Mouse (Mus musculus): Measurements from ENCODE around the gene Adgrl1. TPM values are rescaled to one million over a fixed set of nuclear protein-coding genes. Genes with fewer than 3 reads are reported as not detected.
"Not testable (repeated sequence)": the region's sequence is repeated elsewhere in the genome, so short reads cannot be mapped to it uniquely, and the experiment has no call there.

The Adgrl1 gene
- polyA plus RNA-seq, 1 experiment from 2014 or later: 29.1 TPM

DNA sequence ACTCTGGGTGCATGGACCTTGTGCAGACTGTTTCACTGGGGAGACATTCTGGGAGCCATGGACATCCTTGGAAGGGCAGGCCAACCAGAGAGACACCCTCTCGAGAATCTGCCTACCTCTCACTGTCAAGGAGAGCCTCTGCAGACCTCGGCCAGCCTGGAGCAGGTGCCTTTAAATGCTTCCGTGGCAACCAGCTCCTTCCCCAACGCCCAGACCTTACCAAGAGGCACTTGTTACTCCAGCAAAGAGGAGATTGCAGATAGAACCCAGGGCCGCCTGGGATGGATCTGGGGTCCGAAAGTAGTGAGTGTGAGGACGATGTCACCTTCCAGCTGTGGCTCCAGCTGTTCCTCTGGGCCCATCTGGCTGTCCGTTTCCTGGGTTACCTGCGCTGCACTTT, 78.3 kb downstream of the Adgrl1 start:
- Histone ChIP-seq H3K36me3 (ENCODE audit: insufficient read depth) (peaks cover 45% of the 10 kb centered on the region), H3K4me1 (ENCODE audit: insufficient read depth) (peaks cover 9% of the 10 kb centered on the region; the same call in 1 of the 2 replicates), H3K4me3 (ENCODE audit: low read depth, low read length) (no peak overlapping the region), H3K4me2 (no peak overlapping the region), H3K27ac (ENCODE audit: low read depth) (no peak overlapping the region), H3K9ac (peak overlapping the region; percentile 23; the same call in 1 of the 2 replicates), H3K27me3 (ENCODE audit: insufficient read depth, low read length) (no peaks in the 10 kb centered on the region), H3K9me3 (ENCODE audit: low read depth, low read length) (no peaks in the 10 kb centered on the region)
- WGBS: 69% methylated on average over 9 of the region's 9 CpGs
- TF ChIP-seq CTCF (IDR thresholded peaks at IDR 0.05; ENCODE audit: low read depth): no peak
- DNase-seq: no peak
- no peak for ATAC-seq (ENCODE audit: insufficient read depth)

DNA sequence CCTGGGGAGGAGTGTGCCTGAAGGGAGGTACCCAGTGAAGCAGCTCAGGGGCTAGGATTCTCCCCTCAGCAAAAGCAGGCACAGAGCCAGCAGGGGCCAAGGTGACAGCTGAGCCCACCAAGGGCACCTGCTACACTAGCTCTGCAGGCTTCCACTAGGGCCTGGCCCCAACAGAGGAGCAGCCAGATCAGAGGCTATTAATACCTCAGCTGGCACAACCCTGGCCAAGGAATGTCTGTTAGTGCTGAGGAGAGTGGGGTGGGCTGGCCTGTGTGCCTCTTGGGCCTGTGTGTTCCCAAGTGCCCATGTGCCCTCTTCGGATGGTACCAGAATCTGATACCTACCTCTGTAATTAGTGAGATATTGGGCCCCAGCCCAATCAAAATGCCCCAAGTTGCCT, 80.3 kb downstream of the Adgrl1 start:
- Histone ChIP-seq H3K36me3 (ENCODE audit: insufficient read depth) (peaks cover 64% of the 10 kb centered on the region), H3K4me2 (no peak overlapping the region), H3K27me3 (ENCODE audit: insufficient read depth, low read length) (no peaks in the 10 kb centered on the region), H3K4me1 (ENCODE audit: insufficient read depth) (peaks cover 9% of the 10 kb centered on the region; the same call in 1 of the 2 replicates), H3K4me3 (ENCODE audit: low read depth, low read length) (no peak overlapping the region), H3K27ac (ENCODE audit: low read depth) (no peak overlapping the region), H3K9me3 (ENCODE audit: low read depth, low read length) (no peaks in the 10 kb centered on the region), H3K9ac (no peak overlapping the region)
- ATAC-seq (ENCODE audit: insufficient read depth): no peak; the same call in 1 of the 2 replicates
- 82% methylated on average over 1 of the region's 1 CpGs for whole genome bisulfite sequencing
- no peak for DNase-seq
- TF ChIP-seq CTCF (IDR thresholded peaks at IDR 0.05; ENCODE audit: low read depth): no peak

DNA sequence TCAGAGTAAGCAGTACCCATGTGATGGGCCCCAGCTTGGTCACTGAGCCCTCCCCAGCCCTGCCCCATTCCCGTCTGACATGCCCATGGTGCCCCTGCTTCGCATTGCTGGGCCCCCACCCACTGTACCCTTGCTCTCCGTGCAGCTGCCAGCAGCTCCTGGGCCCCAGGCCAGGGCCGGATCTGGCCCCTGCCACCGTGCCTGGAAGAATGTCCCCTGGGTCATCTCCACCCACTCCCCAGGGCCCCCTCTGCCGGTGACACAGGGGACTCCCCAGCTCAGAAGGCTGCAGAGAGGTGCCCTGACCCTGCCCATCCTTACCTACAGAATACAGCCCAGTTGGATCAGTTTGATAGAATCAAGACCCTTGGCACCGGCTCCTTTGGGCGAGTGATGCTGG, 80.9 kb downstream of the Adgrl1 start:
- 81% methylated on average over 8 of the region's 8 CpGs for WGBS
- H3K4me1 ChIP-seq (ENCODE audit: insufficient read depth): peaks cover 9% of the 10 kb centered on the region; the same call in 1 of the 2 replicates
- TF ChIP-seq CTCF (IDR thresholded peaks at IDR 0.05; ENCODE audit: low read depth): no peak
- no peaks in the 10 kb centered on the region for H3K9me3 ChIP-seq (ENCODE audit: low read depth, low read length)
- no peak overlapping the region for H3K27ac ChIP-seq (ENCODE audit: low read depth)
- no peak overlapping the region for H3K4me2 ChIP-seq
- no peak for DNase-seq
- no peak for ATAC-seq (ENCODE audit: insufficient read depth)
- no peak overlapping the region for H3K4me3 ChIP-seq (ENCODE audit: low read depth, low read length)
- H3K27me3 ChIP-seq (ENCODE audit: insufficient read depth, low read length): no peaks in the 10 kb centered on the region
- H3K36me3 ChIP-seq (ENCODE audit: insufficient read depth): peaks cover 68% of the 10 kb centered on the region
- no peak overlapping the region for H3K9ac ChIP-seq

DNA sequence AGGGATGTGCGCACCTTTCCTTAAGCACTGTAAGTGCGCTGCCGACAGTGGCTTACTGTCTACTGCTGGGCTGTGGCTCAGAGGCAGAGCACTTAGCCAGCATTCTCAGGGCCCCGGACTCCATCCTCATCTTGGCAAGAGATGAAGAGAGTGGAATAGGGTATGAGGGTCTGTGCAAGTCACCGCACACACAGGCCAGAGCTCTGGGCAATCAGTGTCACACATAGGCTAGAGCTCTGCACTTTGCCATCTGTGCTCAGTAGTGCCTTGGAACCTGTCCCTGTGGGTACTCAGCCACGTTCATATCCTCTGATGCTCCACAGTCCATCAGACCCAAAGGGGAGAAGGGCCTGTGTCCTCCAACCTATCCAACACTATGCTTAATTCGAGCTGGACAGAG, 81.6 kb downstream of the Adgrl1 start:
- no peak overlapping the region for H3K4me2 ChIP-seq
- no peak for ATAC-seq (ENCODE audit: insufficient read depth)
- H3K4me1 ChIP-seq (ENCODE audit: insufficient read depth): peaks cover 9% of the 10 kb centered on the region; the same call in 1 of the 2 replicates
- peaks cover 75% of the 10 kb centered on the region for H3K36me3 ChIP-seq (ENCODE audit: insufficient read depth)
- H3K27ac ChIP-seq (ENCODE audit: low read depth): no peak overlapping the region
- DNase-seq: no peak
- H3K4me3 ChIP-seq (ENCODE audit: low read depth, low read length): no peak overlapping the region
- TF ChIP-seq CTCF (IDR thresholded peaks at IDR 0.05; ENCODE audit: low read depth): no peak
- WGBS: 95% methylated on average over 7 of the region's 7 CpGs
- H3K9ac ChIP-seq: no peak overlapping the region
- H3K9me3 ChIP-seq (ENCODE audit: low read depth, low read length): no peaks in the 10 kb centered on the region
- no peaks in the 10 kb centered on the region for H3K27me3 ChIP-seq (ENCODE audit: insufficient read depth, low read length)

DNA sequence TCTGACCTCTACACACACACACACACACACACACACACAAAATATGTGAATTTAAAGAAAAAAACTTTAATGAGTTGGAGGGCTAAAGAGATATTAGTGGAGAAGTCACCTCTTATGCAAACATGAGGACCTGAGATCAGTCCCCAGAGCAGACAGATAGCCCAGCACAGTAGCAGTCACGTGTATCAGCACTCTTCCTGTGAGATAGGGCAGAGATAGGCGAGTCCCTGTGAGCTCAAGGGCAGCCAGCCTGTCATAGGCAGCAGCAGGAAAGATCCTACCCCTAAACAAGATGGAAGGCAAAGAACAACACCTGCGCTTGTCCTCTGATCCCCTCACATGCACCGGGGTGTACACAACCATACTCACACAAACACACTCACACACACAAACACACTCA, 82.5 kb downstream of the Adgrl1 start:
- ATAC-seq (ENCODE audit: insufficient read depth) (no peak), DNase-seq (no peak)
- TF ChIP-seq CTCF (IDR thresholded peaks at IDR 0.05; ENCODE audit: low read depth): no peak
- Histone ChIP-seq H3K27me3 (ENCODE audit: insufficient read depth, low read length) (no peaks in the 10 kb centered on the region), H3K9ac (no peak overlapping the region), H3K4me1 (ENCODE audit: insufficient read depth) (peaks cover 5% of the 10 kb centered on the region; the same call in 1 of the 2 replicates), H3K27ac (ENCODE audit: low read depth) (no peak overlapping the region), H3K4me2 (no peak overlapping the region), H3K4me3 (ENCODE audit: low read depth, low read length) (no peak overlapping the region), H3K9me3 (ENCODE audit: low read depth, low read length) (no peaks in the 10 kb centered on the region), H3K36me3 (ENCODE audit: insufficient read depth) (peaks cover 84% of the 10 kb centered on the region)
- WGBS: 70% methylated on average over 4 of the region's 4 CpGs

DNA sequence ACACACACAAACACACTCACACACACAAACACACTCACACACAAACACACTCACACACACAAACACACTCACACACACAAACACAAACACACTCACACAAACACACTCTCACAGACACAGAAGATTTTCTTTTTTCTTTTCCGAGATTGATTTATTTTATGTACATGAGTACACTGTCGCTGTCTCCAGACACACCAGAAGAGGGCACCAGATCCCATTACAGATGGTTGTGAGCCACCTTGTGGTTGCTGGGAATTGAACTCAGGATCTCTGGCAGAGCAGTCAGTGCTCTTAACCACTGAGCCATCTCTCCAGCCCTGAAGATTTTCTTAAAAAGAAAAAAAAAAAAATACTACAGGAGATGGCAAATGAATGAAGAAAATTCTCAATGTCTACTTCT, 83.3 kb downstream of the Adgrl1 start:
- TF ChIP-seq CTCF (IDR thresholded peaks at IDR 0.05; ENCODE audit: low read depth): 0 out of 2 replicates have a peak, but pooled peaks have one; percentile 15
- WGBS: 92% methylated on average over 2 of the region's 2 CpGs
- H3K4me2 ChIP-seq; H3K4me3 ChIP-seq (ENCODE audit: low read depth, low read length); H3K9me3 ChIP-seq (ENCODE audit: low read depth, low read length); DNase-seq; H3K27me3 ChIP-seq (ENCODE audit: insufficient read depth, low read length); H3K4me1 ChIP-seq (ENCODE audit: insufficient read depth); H3K9ac ChIP-seq; H3K27ac ChIP-seq (ENCODE audit: low read depth); ATAC-seq (ENCODE audit: insufficient read depth): not testable (repeated sequence)
- H3K36me3 ChIP-seq (ENCODE audit: insufficient read depth): peaks cover 88% of the 10 kb centered on the region

DNA sequence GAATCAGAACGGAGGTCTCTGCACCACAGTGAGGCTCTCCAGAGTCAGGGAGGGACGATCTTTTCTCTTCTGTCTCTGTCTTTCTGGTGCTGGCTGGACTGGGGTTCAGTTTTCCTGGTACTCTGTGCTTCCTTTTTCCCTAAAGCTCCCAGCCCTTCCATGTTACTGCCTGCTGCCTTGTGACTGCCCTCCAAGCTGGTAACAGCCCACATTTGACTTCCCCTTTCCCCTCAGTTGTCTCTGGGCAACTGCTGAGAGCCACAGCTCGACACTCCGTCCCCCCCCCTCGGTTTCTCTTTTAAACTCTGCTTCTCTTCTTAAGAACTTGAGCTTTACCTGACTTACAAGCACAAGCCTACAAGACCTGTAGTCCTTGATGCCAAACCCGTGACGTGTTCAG, 89.3 kb downstream of the Adgrl1 start:
- Histone ChIP-seq H3K27ac (ENCODE audit: low read depth) (no peak overlapping the region), H3K36me3 (ENCODE audit: insufficient read depth) (peaks cover 92% of the 10 kb centered on the region), H3K9me3 (ENCODE audit: low read depth, low read length) (no peaks in the 10 kb centered on the region), H3K4me3 (ENCODE audit: low read depth, low read length) (no peak overlapping the region), H3K4me2 (no peak overlapping the region), H3K27me3 (ENCODE audit: insufficient read depth, low read length) (no peaks in the 10 kb centered on the region), H3K9ac (no peak overlapping the region), H3K4me1 (ENCODE audit: insufficient read depth) (no peaks in the 10 kb centered on the region)
- no peak for TF ChIP-seq CTCF (IDR thresholded peaks at IDR 0.05; ENCODE audit: low read depth)
- no peak for DNase-seq
- WGBS: 83% methylated on average over 7 of the region's 7 CpGs
- no peak for ATAC-seq (ENCODE audit: insufficient read depth)

DNA sequence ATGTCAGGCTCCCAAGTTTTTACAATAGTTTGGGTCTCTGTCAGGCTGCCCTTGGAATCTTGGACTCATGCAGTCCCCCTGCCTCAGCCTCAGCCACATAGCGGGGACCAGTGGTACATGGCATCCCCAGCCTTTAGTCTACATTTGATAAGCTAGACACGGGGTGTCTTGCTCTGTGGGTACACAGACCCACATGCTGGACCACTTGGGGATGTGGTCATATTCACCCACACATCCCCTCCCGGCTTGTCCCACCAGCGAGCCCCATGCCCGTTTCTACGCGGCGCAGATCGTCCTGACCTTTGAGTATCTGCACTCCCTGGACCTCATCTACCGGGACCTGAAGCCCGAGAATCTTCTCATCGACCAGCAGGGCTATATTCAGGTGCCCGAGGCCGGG, 90.3 kb downstream of the Adgrl1 start:
- Histone ChIP-seq H3K36me3 (ENCODE audit: insufficient read depth) (peaks cover 92% of the 10 kb centered on the region), H3K4me3 (ENCODE audit: low read depth, low read length) (no peak overlapping the region)
- ATAC-seq (ENCODE audit: insufficient read depth): no peak

More for the DNA sequence above, 90.3 kb downstream of the Adgrl1 start:
- Histone ChIP-seq H3K27me3 (ENCODE audit: insufficient read depth, low read length) (no peaks in the 10 kb centered on the region), H3K27ac (ENCODE audit: low read depth) (no peak overlapping the region), H3K9ac (no peak overlapping the region), H3K4me1 (ENCODE audit: insufficient read depth) (no peaks in the 10 kb centered on the region), H3K4me2 (no peak overlapping the region), H3K9me3 (ENCODE audit: low read depth, low read length) (no peaks in the 10 kb centered on the region)
- 92% methylated on average over 14 of the region's 14 CpGs for WGBS
- no peak for TF ChIP-seq CTCF (IDR thresholded peaks at IDR 0.05; ENCODE audit: low read depth)
- DNase-seq: no peak

Small RNA genes within 50 kb of the gene (microRNA-seq; reads per million reads assigned to microRNA genes)
- gene Gm44330 (ENCODE audit: borderline number of aligned reads) (not detected), gene Gm44450 (ENCODE audit: borderline number of aligned reads) (not detected)

Other genes starting within 250 kb of the Adgrl1 start
- gene Gipc1, start 247.4 kb upstream of the Adgrl1 start, polyA plus RNA-seq (2014; fragmentation: Nextera tagmentation; extraction: Ambion mirVana): 170 and 175 TPM in 2 replicates
- gene Ptger1, start 233.4 kb upstream of the Adgrl1 start, polyA plus RNA-seq (2014; fragmentation: Nextera tagmentation; extraction: Ambion mirVana): 0.89 and 0.95 TPM in 2 replicates
- gene Pkn1, start 200.9 kb upstream of the Adgrl1 start, polyA plus RNA-seq (2014; fragmentation: Nextera tagmentation; extraction: Ambion mirVana): 35.8 and 37.7 TPM in 2 replicates
- gene Ddx39, start 184.9 kb upstream of the Adgrl1 start, polyA plus RNA-seq (2014; fragmentation: Nextera tagmentation; extraction: Ambion mirVana): 184 and 199 TPM in 2 replicates
- gene Adgre5, start 158.8 kb upstream of the Adgrl1 start, polyA plus RNA-seq (2014; fragmentation: Nextera tagmentation; extraction: Ambion mirVana): 56.9 and 57.0 TPM in 2 replicates
- 0.50 and 0.64 TPM in 2 replicates for gene Gm10644, start 55.1 kb downstream of the Adgrl1 start, polyA plus RNA-seq (2014; fragmentation: Nextera tagmentation; extraction: Ambion mirVana)
- 87.4 and 88.9 TPM in 2 replicates for gene Asf1b, start 55.4 kb downstream of the Adgrl1 start, polyA plus RNA-seq (2014; fragmentation: Nextera tagmentation; extraction: Ambion mirVana)
- gene Prkaca, start 72.9 kb downstream of the Adgrl1 start, polyA plus RNA-seq (2014; fragmentation: Nextera tagmentation; extraction: Ambion mirVana): 121 and 136 TPM in 2 replicates
- 16.0 and 17.3 TPM in 2 replicates for gene Samd1, start 97.6 kb downstream of the Adgrl1 start, polyA plus RNA-seq (2014; fragmentation: Nextera tagmentation; extraction: Ambion mirVana)
- 1.4 and 1.5 TPM in 2 replicates for gene 1700067K01Rik, start 101.4 kb downstream of the Adgrl1 start, polyA plus RNA-seq (2014; fragmentation: Nextera tagmentation; extraction: Ambion mirVana)
- 0.83 and 1.2 TPM in 2 replicates for gene 2210011C24Rik, start 112.1 kb downstream of the Adgrl1 start, polyA plus RNA-seq (2014; fragmentation: Nextera tagmentation; extraction: Ambion mirVana)
- 2.5 and 2.9 TPM in 2 replicates for gene Palm3, start 121.4 kb downstream of the Adgrl1 start, polyA plus RNA-seq (2014; fragmentation: Nextera tagmentation; extraction: Ambion mirVana)
- 1.1 TPM in 2 replicates for gene Il27ra, start 142.5 kb downstream of the Adgrl1 start, polyA plus RNA-seq (2014; fragmentation: Nextera tagmentation; extraction: Ambion mirVana)
- not detected in 2 replicates for gene Rln3, start 144.9 kb downstream of the Adgrl1 start, polyA plus RNA-seq (2014; fragmentation: Nextera tagmentation; extraction: Ambion mirVana)
- 1.4 and 1.7 TPM in 2 replicates for gene Gm10643, start 165.0 kb downstream of the Adgrl1 start, polyA plus RNA-seq (2014; fragmentation: Nextera tagmentation; extraction: Ambion mirVana)
- 12.9 and 13.3 TPM in 2 replicates for gene Rfx1, start 166.7 kb downstream of the Adgrl1 start, polyA plus RNA-seq (2014; fragmentation: Nextera tagmentation; extraction: Ambion mirVana)
- 9.5 and 10.8 TPM in 2 replicates for gene Dcaf15, start 204.7 kb downstream of the Adgrl1 start, polyA plus RNA-seq (2014; fragmentation: Nextera tagmentation; extraction: Ambion mirVana)
- gene Podnl1, start 225.9 kb downstream of the Adgrl1 start, polyA plus RNA-seq (2014; fragmentation: Nextera tagmentation; extraction: Ambion mirVana): 0.22 and 0.34 TPM in 2 replicates
- gene Cc2d1a, start 247.8 kb downstream of the Adgrl1 start, polyA plus RNA-seq (2014; fragmentation: Nextera tagmentation; extraction: Ambion mirVana): 17.3 and 23.6 TPM in 2 replicates
- 0.66 and 0.99 TPM in 2 replicates for gene 4930432K21Rik, start 247.9 kb downstream of the Adgrl1 start, polyA plus RNA-seq (2014; fragmentation: Nextera tagmentation; extraction: Ambion mirVana)

Measured in lung, embryonic 14.5 days (tissue).